23 mouse cellular contexts compared by ENCODE assay signal in the genomic region with DNA sequence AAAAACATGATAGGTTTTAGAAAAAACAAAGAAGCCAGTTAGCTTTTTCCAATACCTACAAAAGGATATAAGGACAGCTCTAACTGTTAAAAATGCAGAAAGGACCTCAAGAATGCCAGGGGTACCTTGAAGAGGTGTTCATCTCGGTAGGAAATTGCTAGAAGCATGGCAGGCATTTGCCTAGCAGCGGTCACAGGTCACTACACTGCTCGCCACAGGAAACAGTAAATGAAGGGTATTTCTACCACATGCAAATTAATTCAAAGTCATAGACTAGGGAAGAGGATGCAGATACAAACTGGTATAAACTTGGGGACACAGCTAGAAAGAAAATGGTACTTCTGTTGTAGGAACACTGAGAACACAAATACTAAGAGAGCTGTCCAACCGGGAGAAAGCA.
DNase-seq lines count a peak whose midpoint lies in the region; ATAC-seq and TF ChIP-seq lines count a peak whose summit lies in the region.
"Had no signal": no experiment of that assay in that cellular context is flagged by ENCODE, and none has a peak within 500 bp of the region (broad histone marks: within the 10 kb centered on the region; RNA-seq: fewer than 3 reads in every experiment).

No protein-coding gene starts in this region.

- TF ChIP-seq POLR2A in CH12.LX (IDR thresholded peaks at IDR 0.05; ENCODE audit: low read depth, low read length), result no peak
- TF ChIP-seq POLR2A in heart, adult 2 months (IDR thresholded peaks at IDR 0.05; ENCODE audit: insufficient read depth, low read depth, low read length), result no peak

- no peak for TF ChIP-seq CTCF in CH12.LX (conservative IDR thresholded peaks at IDR 0.05 in 1 of 2, IDR thresholded peaks at IDR 0.05 in 1 of 2; ENCODE audit: low read depth in 2 of 2, low read length in 2 of 2)
- no peak for TF ChIP-seq CTCF in heart, adult 2 months (IDR thresholded peaks at IDR 0.05)
- TF ChIP-seq CTCF in forebrain, postnatal 0 days (IDR thresholded peaks at IDR 0.05; ENCODE audit: low read depth), result no peak

- 0 out of 2 replicates have a peak, but pooled peaks have one; percentile 33 for ATAC-seq in neutrophil, adult 5-6 weeks (ENCODE audit: extremely low read depth, insufficient number of reproducible peaks, low FRiP score, poor library complexity, severe bottlenecking)
- ATAC-seq in forebrain, postnatal 0 days, result no peak
- ATAC-seq: CD4-positive, CD25-positive, alpha-beta regulatory T cell, adult 4 months; forebrain, embryonic 14.5 days; forebrain, embryonic 16.5 days had no signal

- no peak overlapping the region for H3K4me3 ChIP-seq in CH12.LX (replicated peaks in 1 of 3; ENCODE audit: low read depth in 2 of 3, low read length in 2 of 3, poor library complexity in 1 of 3)
- no peak overlapping the region for H3K4me3 ChIP-seq in heart, adult 2 months
- no peak overlapping the region for H3K4me3 ChIP-seq in forebrain, postnatal 0 days (ENCODE audit: low read depth, low read length)
- H3K4me3 ChIP-seq: embryonic facial prominence, embryonic 13.5 days; embryonic facial prominence, embryonic 15.5 days; erythroblast, embryonic 14.5 days; forebrain, embryonic 10.5 days; forebrain, embryonic 12.5 days had no signal

- DNase-seq in spleen, postnatal 36 days (ENCODE audit: low spot score in 2 of 2), result peak; percentile 6 to 10
- DNase-seq in spleen, postnatal 4 days (ENCODE audit: low spot score in 2 of 2), result no peak
- DNase-seq in CH12.LX (ENCODE audit: extremely low read depth), result peak; percentile 78
- DNase-seq in layer of hippocampus, postnatal 10 days (ENCODE audit: low spot score in 2 of 2), result no peak
- no peak for DNase-seq in heart, adult 2 months
- no peak for DNase-seq in forebrain, postnatal 0 days
- DNase-seq: adrenal gland, adult 2 months; adrenal gland, postnatal 10 days; adrenal gland, postnatal 36 days; cerebellum, adult 11-12 months; cerebellum, adult 2 months; cerebellum, adult 9-10 months; cerebellum, postnatal 10 days; cerebellum, postnatal 25 days had no signal

- H3K36me3 ChIP-seq in CH12.LX (replicated peaks in 1 of 2; ENCODE audit: control insufficient read depth in 1 of 2, insufficient read depth in 1 of 2, low read length in 1 of 2), result peaks cover 0 to 5% of the 10 kb centered on the region in 2 experiments
- no peaks in the 10 kb centered on the region for H3K36me3 ChIP-seq in heart, adult 2 months (ENCODE audit: control insufficient read depth, insufficient read depth, low read length)
- no peaks in the 10 kb centered on the region for H3K36me3 ChIP-seq in forebrain, postnatal 0 days (ENCODE audit: insufficient read depth)
- H3K36me3 ChIP-seq: embryonic facial prominence, embryonic 13.5 days; embryonic facial prominence, embryonic 15.5 days; forebrain, embryonic 10.5 days; forebrain, embryonic 12.5 days had no signal

- 84% methylated on average over 4 of the region's 4 CpGs for WGBS in heart, adult 2 months
- 82% methylated on average over 4 of the region's 4 CpGs for whole genome bisulfite sequencing in forebrain, postnatal 0 days

- peak overlapping the region; percentile 47; the same call in 1 of the 2 replicates for H3K4me2 ChIP-seq in CH12.LX (ENCODE audit: insufficient read depth, low read depth, poor library complexity, severe bottlenecking)
- H3K4me2 ChIP-seq in forebrain, postnatal 0 days (ENCODE audit: low read depth), result no peak overlapping the region
- H3K4me2 ChIP-seq: embryonic facial prominence, embryonic 13.5 days; embryonic facial prominence, embryonic 15.5 days; forebrain, embryonic 12.5 days had no signal

- no peak overlapping the region for H3K9ac ChIP-seq in CH12.LX (ENCODE audit: insufficient read depth, low read depth)
- no peak overlapping the region for H3K9ac ChIP-seq in heart, adult 2 months (ENCODE audit: low read depth, low read length)
- no peak overlapping the region for H3K9ac ChIP-seq in forebrain, postnatal 0 days
- H3K9ac ChIP-seq: embryonic facial prominence, embryonic 13.5 days; embryonic facial prominence, embryonic 15.5 days; forebrain, embryonic 12.5 days had no signal

- no peak overlapping the region for H3K27ac ChIP-seq in CH12.LX (ENCODE audit: insufficient read depth, low read depth)
- H3K27ac ChIP-seq in heart, adult 2 months, result no peak overlapping the region
- no peak overlapping the region for H3K27ac ChIP-seq in forebrain, postnatal 0 days (ENCODE audit: low read depth, low read length)
- H3K27ac ChIP-seq: embryonic facial prominence, embryonic 13.5 days; embryonic facial prominence, embryonic 15.5 days; forebrain, embryonic 10.5 days; forebrain, embryonic 12.5 days had no signal

- intact Hi-C loops in heart, adult 2 months (cut with DNase I), result no loop called here

- no peaks in the 10 kb centered on the region for H3K9me3 ChIP-seq in CH12.LX (replicated peaks; ENCODE audit: low read length)
- no peaks in the 10 kb centered on the region for H3K9me3 ChIP-seq in forebrain, postnatal 0 days (ENCODE audit: low read length)
- H3K9me3 ChIP-seq: embryonic facial prominence, embryonic 13.5 days; embryonic facial prominence, embryonic 15.5 days; forebrain, embryonic 10.5 days; forebrain, embryonic 12.5 days had no signal

- peaks cover 8% of the 10 kb centered on the region for H3K27me3 ChIP-seq in CH12.LX (replicated peaks)
- H3K27me3 ChIP-seq in heart, adult 2 months (ENCODE audit: control insufficient read depth, insufficient read depth, low read length), result no peaks in the 10 kb centered on the region
- H3K27me3 ChIP-seq in forebrain, postnatal 0 days (ENCODE audit: insufficient read depth, low read length), result no peaks in the 10 kb centered on the region
- H3K27me3 ChIP-seq: embryonic facial prominence, embryonic 13.5 days; embryonic facial prominence, embryonic 15.5 days; forebrain, embryonic 12.5 days had no signal

- dilution Hi-C loops in CH12.LX (cut with MboI; ENCODE audit: extremely low pct_ligation_motif_present, extremely low pct_unique_long_range_greater_than_20kb, low sequenced_read_pairs), result no loop called here

- TF ChIP-seq RAD21 in CH12.LX (IDR thresholded peaks at IDR 0.05; ENCODE audit: low read depth, low read length), result no peak

- in situ Hi-C loops in CH12.LX (cut with MboI; ENCODE audit: low pct_ligation_motif_present, low pct_unique_long_range_greater_than_20kb, low sequenced_read_pairs), result no loop called here

- TF ChIP-seq EP300 in CH12.LX (IDR thresholded peaks at IDR 0.05; ENCODE audit: low read length), result peak; percentile 80
- no peak for TF ChIP-seq EP300 in heart, adult 2 months (IDR thresholded peaks at IDR 0.05; ENCODE audit: insufficient read depth, low read depth, low read length)

- H3K4me1 ChIP-seq in CH12.LX (ENCODE audit: control insufficient read depth in 1 of 2, insufficient read depth in 2 of 2), result peaks cover 17 to 47% of the 10 kb centered on the region in 2 experiments
- no peaks in the 10 kb centered on the region for H3K4me1 ChIP-seq in heart, adult 2 months (ENCODE audit: control insufficient read depth, insufficient read depth, low read length)
- no peaks in the 10 kb centered on the region for H3K4me1 ChIP-seq in forebrain, postnatal 0 days (ENCODE audit: insufficient read depth)
- H3K4me1 ChIP-seq: embryonic facial prominence, embryonic 15.5 days; forebrain, embryonic 10.5 days; forebrain, embryonic 12.5 days had no signal

- no peaks in the 10 kb centered on the region for H3K79me2 ChIP-seq in CH12.LX (replicated peaks; ENCODE audit: control insufficient read depth, extremely low read depth, insufficient read depth, poor library complexity, severe bottlenecking)
- no peaks in the 10 kb centered on the region for H3K79me2 ChIP-seq in heart, adult 2 months (replicated peaks; ENCODE audit: control insufficient read depth, insufficient read depth, low read length)

TF ChIP-seq in CH12.LX, 34 proteins besides CTCF, POLR2A, EP300 and RAD21:
- TF ChIP-seq ZMIZ1 (IDR thresholded peaks at IDR 0.05; ENCODE audit: low read depth, low read length) (no peak), MAX (IDR thresholded peaks at IDR 0.05; ENCODE audit: low read length) (no peak; the same call in 1 of the 2 replicates), NELFE (IDR thresholded peaks at IDR 0.05; ENCODE audit: low read depth, low read length) (no peak), MYC (IDR thresholded peaks at IDR 0.05; ENCODE audit: low read depth, low read length) (0 out of 2 replicates have a peak, but pooled peaks have one; percentile 71), RCOR1 (conservative IDR thresholded peaks at IDR 0.05; ENCODE audit: low read depth, low read length) (no peak), MEF2A (IDR thresholded peaks at IDR 0.05; ENCODE audit: borderline replicate concordance, low read depth, low read length) (peak; percentile 27; the same call in 1 of the 2 replicates), USF1 (IDR thresholded peaks at IDR 0.05; ENCODE audit: low read depth, low read length) (no peak), IRF4 (IDR thresholded peaks at IDR 0.05; ENCODE audit: low read depth, low read length) (peak; percentile 85), CHD1 (IDR thresholded peaks at IDR 0.05; ENCODE audit: low read depth, low read length) (no peak), CHD2 (IDR thresholded peaks at IDR 0.05; ENCODE audit: low read length) (no peak), JUND (conservative IDR thresholded peaks at IDR 0.05; ENCODE audit: low read depth, low read length) (peak; percentile 49; the same call in 1 of the 2 replicates), TCF12 (IDR thresholded peaks at IDR 0.05; ENCODE audit: low read depth, low read length) (peak; percentile 20; the same call in 1 of the 2 replicates), ETS1 (conservative IDR thresholded peaks at IDR 0.05; ENCODE audit: low read depth, low read length) (peak; percentile 43; the same call in 1 of the 2 replicates), BHLHE40 (IDR thresholded peaks at IDR 0.05; ENCODE audit: low read depth, low read length) (peak; percentile 65), JUN (IDR thresholded peaks at IDR 0.05; ENCODE audit: insufficient read depth, low read depth, low read length) (peak; percentile 48; the same call in 1 of the 2 replicates), MAFK (IDR thresholded peaks at IDR 0.05; ENCODE audit: insufficient replicate concordance, low read length) (peak; percentile 87)

Comparison
In these comparisons a context has a peak if more than half of its experiments do, and no peak if none do; other contexts are left out.
1. DNase-seq: peak in spleen, postnatal 36 days (2 of 2) and CH12.LX (single experiment); none in spleen, postnatal 4 days (0 of 2), layer of hippocampus, postnatal 10 days (0 of 2), heart, adult 2 months (0 of 2) and forebrain, postnatal 0 days (single experiment).